Mouse (Mus musculus) duodenum, adult 2 months (tissue): ENCODE results near the gene Gm3776. TPM values are rescaled to one million over a fixed set of nuclear protein-coding genes. Genes with fewer than 3 reads are reported as not detected.

Source experiments
- polyA plus RNA-seq: library from polyadenylated mRNA; depleted of rRNA; stranded (reverse); fragments of >200 nt; gene quantifications from 2 replicates; pipeline ENCODE4 v1.2.3, GENCODE M21; 2012; ENCODE audit warnings: low replicate concordance; rRNA removed

Gene Gm3776
- polyA plus RNA-seq, result 5.0 and 68.5 TPM in 2 replicates

GRCm38 (mm10) chr9:78256914-78257313 lies at the start of gene Gm3776:
TSS of gene Gm3776 (plus strand) at chr9:78257129.

GRCm38 (mm10) chr9:78230461-78230860 lies 26.5 kb upstream of the Gm3776 start, which contains the start of gene Gsta1:
TSS of gene Gsta1 (plus strand) at chr9:78230656.

GRCm38 (mm10) chr9:78289723-78290122 lies 32.8 kb downstream of the Gm3776 start, which contains the start of gene Gm10639:
TSS of gene Gm10639 (plus strand) at chr9:78289923.

GRCm38 (mm10) chr9:78314696-78315095 lies 57.8 kb downstream of the Gm3776 start, which contains the start of gene Omt2a:
TSS of gene Omt2a (minus strand) at chr9:78314796.

Other genes starting within 250 kb of the Gm3776 start
- not detected in 2 replicates for gene Gcm1, start 205.2 kb upstream of the Gm3776 start, polyA plus RNA-seq
- 65.6 and 125 TPM in 2 replicates for gene Fbxo9, start 148.1 kb upstream of the Gm3776 start, polyA plus RNA-seq
- gene Ick, start 147.9 kb upstream of the Gm3776 start, polyA plus RNA-seq, result 15.9 and 22.7 TPM in 2 replicates
- 18.4 and 114 TPM in 2 replicates for gene Gsta4, start 74.4 kb upstream of the Gm3776 start, polyA plus RNA-seq
- 52.7 and 378 TPM in 2 replicates for gene Gsta1, start 26.5 kb upstream of the Gm3776 start, polyA plus RNA-seq
- gene Gm10639, start 32.8 kb downstream of the Gm3776 start, polyA plus RNA-seq, result 1.2 TPM in 1 of 2 replicates, not detected in the other
- not detected in 2 replicates for gene Omt2a, start 57.7 kb downstream of the Gm3776 start, polyA plus RNA-seq
- gene Omt2b, start 70.5 kb downstream of the Gm3776 start, polyA plus RNA-seq, result not detected in 2 replicates
- 0.57 and 0.98 TPM in 2 replicates for gene Gsta2, start 98.7 kb downstream of the Gm3776 start, polyA plus RNA-seq
- gene Dppa5a, start 111.0 kb downstream of the Gm3776 start, polyA plus RNA-seq, result not detected in 2 replicates
- gene Ooep, start 121.6 kb downstream of the Gm3776 start, polyA plus RNA-seq, result not detected in 2 replicates
- gene Ddx43, start 138.6 kb downstream of the Gm3776 start, polyA plus RNA-seq, result 0.06 TPM in 1 of 2 replicates, not detected in the other
- gene Cgas, start 186.1 kb downstream of the Gm3776 start, polyA plus RNA-seq, result 0.31 and 0.82 TPM in 2 replicates
- gene Mto1, start 191.1 kb downstream of the Gm3776 start, polyA plus RNA-seq, result 6.1 and 22.4 TPM in 2 replicates
- 0.32 TPM in 1 of 2 replicates, not detected in the other for gene Gm17324, start 191.7 kb downstream of the Gm3776 start, polyA plus RNA-seq
- 612 and 875 TPM in 2 replicates for gene Eef1a1, start 232.0 kb downstream of the Gm3776 start, polyA plus RNA-seq